Mouse (Mus musculus) G1E (cell line): ENCODE data around the gene Spock1. TPM values are rescaled to one million over a fixed set of nuclear protein-coding genes. Genes with fewer than 3 reads are reported as not detected.

Experiments
- ATAC-seq: 2 replicates; pipeline ENCODE4 v1.8.0; 2016; ENCODE audit warnings: mild to moderate bottlenecking; ENCODE audit not compliant: insufficient number of reproducible peaks, poor library complexity, low FRiP score, severe bottlenecking; ENCODE audit errors: extremely low read depth
- DNase-seq: peaks from one replicate; pipeline ENCODE4 v3.0.0; 2012; ENCODE audit warnings: low spot score
- H3K27me3 ChIP-seq: 2 replicates; pipeline ENCODE4 v1.6.1; 2012; ENCODE audit warnings: mild to moderate bottlenecking, low read length, inconsistent platforms; ENCODE audit not compliant: insufficient read depth
- H3K36me3 ChIP-seq: replicated peaks from 2 replicates; pipeline ENCODE3; 2012; ENCODE audit warnings: mild to moderate bottlenecking, inconsistent platforms
- H3K4me1 ChIP-seq: 2 replicates; pipeline ENCODE4 v1.6.1; 2012; ENCODE audit warnings: low read depth, low read length, inconsistent platforms, mixed read lengths; ENCODE audit not compliant: insufficient read depth
- H3K4me3 ChIP-seq: 2 replicates; pipeline ENCODE4 v1.5.1; 2012; ENCODE audit warnings: low read depth, mild to moderate bottlenecking, inconsistent platforms, low read length, moderate library complexity, mixed read lengths
- H3K9me3 ChIP-seq: replicated peaks from 2 replicates; pipeline ENCODE4 v1.6.1; 2012; ENCODE audit warnings: inconsistent platforms
- CTCF ChIP-seq: IDR thresholded peaks from 2 replicates; pipeline ENCODE4 v1.5.1; 2012; ENCODE audit warnings: low read depth, low read length, inconsistent platforms, mixed read lengths
- GATA1 ChIP-seq: IDR thresholded peaks from 2 replicates; pipeline ENCODE4 v1.6.1; 2012; ENCODE audit warnings: borderline replicate concordance, low read length, inconsistent platforms, mixed read lengths
- GATA2 ChIP-seq: IDR thresholded peaks from 2 replicates; pipeline ENCODE4 v1.6.1; 2012; ENCODE audit warnings: low read depth, low read length, inconsistent platforms, borderline replicate concordance
- POLR2AphosphoS5 ChIP-seq: IDR thresholded peaks from 2 replicates; pipeline ENCODE4 v1.6.1; 2012; ENCODE audit warnings: low read depth, low read length, inconsistent platforms; ENCODE audit not compliant: insufficient replicate concordance
- TAL1 ChIP-seq: conservative IDR thresholded peaks from 2 replicates; pipeline ENCODE4 v1.6.1; 2012; ENCODE audit warnings: low read depth, low read length, inconsistent platforms, mixed read lengths
- polyA plus RNA-seq: library from polyadenylated mRNA; stranded (reverse); fragments of >175 nt; gene quantifications from 2 replicates; pipeline ENCODE4 v1.2.3, GENCODE M21; 2012
- total RNA-seq, 2 experiments: library from RNA; stranded (forward) in 1 of 2; stranded (reverse) in 1 of 2; fragments of 200-1000 nt in 1 of 2; fragments of >200 nt in 1 of 2; fragmentation: Nextera tagmentation in 1 of 2; gene quantifications; 2 replicates each; pipeline ENCODE4 v1.2.3; 2014 to 2017

Gene Spock1
- total and polyA plus RNA-seq, 3 experiments = 0.22 TPM; not detected in 2

- peaks cover 48% of the 10 kb centered on the region for H3K9me3 ChIP-seq
- no peak overlapping the region for H3K4me3 ChIP-seq
- H3K4me1 ChIP-seq = no peaks in the 10 kb centered on the region
- H3K27me3 ChIP-seq = no peaks in the 10 kb centered on the region
- ATAC-seq = no peak
- DNase-seq = no peak
- no peaks in the 10 kb centered on the region for H3K36me3 ChIP-seq
- TF ChIP-seq GATA2 = no peak
- TF ChIP-seq GATA1 = no peak
- no peak for TF ChIP-seq CTCF
- no peak for TF ChIP-seq TAL1
- TF ChIP-seq POLR2AphosphoS5 = no peak
Observed at GRCm38 (mm10) chr13:57671322-57671721, 236.8 kb downstream of the Spock1 start.

GRCm38 (mm10) chr13:57667621-57668020 is 240.5 kb downstream of the Spock1 start:
- no peak for ATAC-seq
- H3K4me1 ChIP-seq = no peaks in the 10 kb centered on the region

GRCm38 (mm10) chr13:57666173-57666842 is 241.8 kb downstream of the Spock1 start:
- H3K9me3 ChIP-seq = peaks cover 60% of the 10 kb centered on the region
- H3K27me3 ChIP-seq = no peaks in the 10 kb centered on the region
- H3K36me3 ChIP-seq = no peaks in the 10 kb centered on the region

More at GRCm38 (mm10) chr13:57667621-57668020, 240.5 kb downstream of the Spock1 start:
- Histone ChIP-seq H3K36me3 (no peaks in the 10 kb centered on the region), H3K27me3 (no peaks in the 10 kb centered on the region), H3K9me3 (peaks cover 52% of the 10 kb centered on the region), H3K4me3 (no peak overlapping the region)
- TF ChIP-seq POLR2AphosphoS5 (no peak), CTCF (no peak)
- no peak for DNase-seq

GRCm38 (mm10) chr13:57662554-57662953 is 245.6 kb downstream of the Spock1 start:
- Histone ChIP-seq H3K4me3 (no peak overlapping the region), H3K4me1 (no peaks in the 10 kb centered on the region), H3K36me3 (no peaks in the 10 kb centered on the region), H3K27me3 (no peaks in the 10 kb centered on the region), H3K9me3 (peaks cover 67% of the 10 kb centered on the region)
- DNase-seq (no peak), ATAC-seq (no peak)
- TF ChIP-seq GATA1 = no peak
- TF ChIP-seq GATA2 = no peak
- TF ChIP-seq POLR2AphosphoS5 = no peak
- TF ChIP-seq TAL1 = no peak
- no peak for TF ChIP-seq CTCF

More at GRCm38 (mm10) chr13:57666173-57666842, 241.8 kb downstream of the Spock1 start:
- ATAC-seq = no peak
- TF ChIP-seq GATA1 (no peak), CTCF (no peak), POLR2AphosphoS5 (no peak), TAL1 (no peak), GATA2 (no peak)
- H3K4me3 ChIP-seq = no peak overlapping the region
- no peak for DNase-seq
- no peaks in the 10 kb centered on the region for H3K4me1 ChIP-seq

- ATAC-seq (no peak), DNase-seq (no peak)
- Histone ChIP-seq H3K36me3 (no peaks in the 10 kb centered on the region), H3K4me1 (no peaks in the 10 kb centered on the region), H3K9me3 (peaks cover 71% of the 10 kb centered on the region), H3K4me3 (no peak overlapping the region), H3K27me3 (no peaks in the 10 kb centered on the region)
- TF ChIP-seq TAL1 (no peak), GATA2 (no peak), CTCF (no peak), POLR2AphosphoS5 (no peak), GATA1 (no peak)
Observed at GRCm38 (mm10) chr13:57660523-57660922, 247.6 kb downstream of the Spock1 start.

GRCm38 (mm10) chr13:57659872-57660271 is 248.3 kb downstream of the Spock1 start:
- no peak overlapping the region for H3K4me3 ChIP-seq
- DNase-seq (no peak), ATAC-seq (no peak)
- no peaks in the 10 kb centered on the region for H3K36me3 ChIP-seq
- TF ChIP-seq CTCF (no peak), GATA2 (no peak), TAL1 (no peak), POLR2AphosphoS5 (no peak), GATA1 (no peak)
- no peaks in the 10 kb centered on the region for H3K4me1 ChIP-seq
- H3K27me3 ChIP-seq = no peaks in the 10 kb centered on the region
- H3K9me3 ChIP-seq = peaks cover 72% of the 10 kb centered on the region

- ATAC-seq (no peak), DNase-seq (no peak)
- TF ChIP-seq GATA2 = no peak
- no peak for TF ChIP-seq CTCF
- no peak for TF ChIP-seq POLR2AphosphoS5
- TF ChIP-seq GATA1 = no peak
- no peak for TF ChIP-seq TAL1
- Histone ChIP-seq H3K36me3 (no peaks in the 10 kb centered on the region), H3K4me1 (no peaks in the 10 kb centered on the region), H3K27me3 (no peaks in the 10 kb centered on the region), H3K4me3 (no peak overlapping the region), H3K9me3 (peaks cover 64% of the 10 kb centered on the region)
Observed at GRCm38 (mm10) chr13:57656606-57657005, 251.5 kb downstream of the Spock1 start.
